Mouse (Mus musculus): ENCODE results near the gene Gfm2. TPM values are rescaled to one million over a fixed set of nuclear protein-coding genes. Genes with fewer than 3 reads are reported as not detected.

The Gfm2 gene
- total and polyA plus RNA-seq, 2 experiments from 2014 or later, result 21.4 to 23.3 TPM

DNA sequence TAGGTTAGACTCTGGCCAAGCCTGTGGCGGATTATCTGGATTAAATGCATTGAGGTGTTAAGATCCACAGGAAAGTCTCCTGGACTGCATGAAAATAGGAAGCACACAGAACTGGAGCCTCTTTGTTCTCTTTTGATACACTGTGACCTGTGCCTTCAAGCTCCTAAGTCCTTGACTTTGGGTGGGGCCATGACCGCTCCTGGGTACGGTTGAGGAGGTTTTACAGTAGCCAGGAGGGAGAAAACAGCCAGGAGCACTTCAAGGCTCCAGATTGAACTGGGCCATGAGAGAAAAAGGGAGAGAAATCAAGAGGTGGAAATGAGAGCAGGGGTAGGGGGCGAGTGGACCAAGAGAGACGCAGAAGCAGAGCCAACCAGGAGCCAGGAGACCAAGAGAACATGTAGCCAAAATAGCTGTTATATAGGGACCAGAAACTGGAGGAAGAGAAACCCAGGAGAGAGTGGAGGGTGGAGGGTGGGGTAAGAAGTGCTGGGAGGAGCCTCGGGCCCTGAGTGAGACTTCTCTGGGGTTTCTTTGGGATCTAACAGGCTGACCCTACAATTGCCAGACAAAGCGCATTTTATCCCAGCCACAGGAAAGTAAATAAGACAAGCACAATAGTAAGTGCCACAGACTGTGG is 69.9 kb downstream of the Gfm2 start:
- Histone ChIP-seq H3K9me3 (ENCODE audit: low read length) (no peaks in the 10 kb centered on the region), H3K4me2 (ENCODE audit: low read depth, low read length) (no peak overlapping the region), H3K27me3 (ENCODE audit: insufficient read depth, low read length) (no peaks in the 10 kb centered on the region), H3K36me3 (ENCODE audit: insufficient read depth, low read length) (no peaks in the 10 kb centered on the region), H3K27ac (no peak overlapping the region), H3K4me3 (ENCODE audit: low read length) (no peak overlapping the region), H3K9ac (replicated peaks; ENCODE audit: low read length) (no peak overlapping the region), H3K4me1 (ENCODE audit: insufficient read depth, low read length) (no peaks in the 10 kb centered on the region)
- WGBS, result 79% methylated on average over 7 of the region's 7 CpGs
- DNase-seq (ENCODE audit: low spot score) (no peak), ATAC-seq (no peak)
- TF ChIP-seq CTCF (IDR thresholded peaks at IDR 0.05; ENCODE audit: low read depth), result no peak

DNA sequence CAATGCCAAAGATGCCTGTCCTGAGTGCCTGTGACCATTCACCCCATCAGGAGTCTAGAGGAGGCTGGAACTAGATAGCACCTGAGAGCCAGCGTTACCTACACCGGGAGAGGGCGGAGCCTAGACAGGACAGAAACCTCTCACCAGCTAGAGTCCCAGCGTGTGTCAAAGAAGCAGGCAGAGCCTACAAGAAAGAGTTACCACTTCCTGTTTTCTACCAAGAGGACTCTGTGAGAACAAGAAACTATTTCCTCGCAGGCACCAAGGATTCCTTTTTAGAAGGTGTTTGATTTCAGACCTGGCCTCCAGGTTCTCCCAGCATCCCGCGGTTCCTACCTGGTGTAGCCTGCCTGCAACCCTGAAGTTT is 70.4 kb downstream of the Gfm2 start:
- no peak overlapping the region for H3K4me2 ChIP-seq (ENCODE audit: low read depth, low read length)
- ATAC-seq, result no peak
- WGBS, result 68% methylated on average over 7 of the region's 7 CpGs
- H3K36me3 ChIP-seq (ENCODE audit: insufficient read depth, low read length), result no peaks in the 10 kb centered on the region
- no peaks in the 10 kb centered on the region for H3K9me3 ChIP-seq (ENCODE audit: low read length)
- no peak for DNase-seq (ENCODE audit: low spot score)
- no peaks in the 10 kb centered on the region for H3K27me3 ChIP-seq (ENCODE audit: insufficient read depth, low read length)
- no peak overlapping the region for H3K27ac ChIP-seq
- no peak overlapping the region for H3K9ac ChIP-seq (replicated peaks; ENCODE audit: low read length)
- no peak overlapping the region for H3K4me3 ChIP-seq (ENCODE audit: low read length)
- TF ChIP-seq CTCF (IDR thresholded peaks at IDR 0.05; ENCODE audit: low read depth), result no peak
- no peaks in the 10 kb centered on the region for H3K4me1 ChIP-seq (ENCODE audit: insufficient read depth, low read length)

DNA sequence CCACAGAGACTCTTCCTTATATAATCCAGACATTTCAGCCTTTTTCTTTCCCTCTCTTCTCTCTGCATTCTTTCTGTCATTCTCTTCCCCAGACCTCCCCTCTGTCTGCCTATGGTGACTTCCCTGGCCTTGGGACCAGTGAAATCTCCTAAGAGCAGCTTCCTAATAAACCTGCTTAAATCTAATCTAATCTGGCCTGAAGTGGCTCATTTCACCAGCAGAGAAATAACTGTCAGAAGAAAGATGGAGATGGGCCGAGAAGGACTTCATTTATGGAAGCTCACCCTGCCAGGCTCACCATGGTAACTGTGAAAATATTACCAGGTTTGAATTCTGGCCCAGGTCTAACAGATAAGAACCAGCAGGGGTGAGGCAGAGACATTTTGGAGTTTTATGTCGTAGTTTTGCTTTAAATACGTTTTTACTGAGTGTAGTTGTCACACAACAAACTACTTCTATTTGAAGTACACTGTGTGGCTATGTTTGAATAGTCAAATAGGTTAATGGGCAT is 70.8 kb downstream of the Gfm2 start:
- ATAC-seq (no peak), DNase-seq (ENCODE audit: low spot score) (no peak)
- Histone ChIP-seq H3K4me1 (ENCODE audit: insufficient read depth, low read length) (no peaks in the 10 kb centered on the region), H3K4me2 (ENCODE audit: low read depth, low read length) (no peak overlapping the region), H3K9ac (replicated peaks; ENCODE audit: low read length) (no peak overlapping the region), H3K4me3 (ENCODE audit: low read length) (no peak overlapping the region), H3K36me3 (ENCODE audit: insufficient read depth, low read length) (no peaks in the 10 kb centered on the region), H3K9me3 (ENCODE audit: low read length) (no peaks in the 10 kb centered on the region), H3K27ac (no peak overlapping the region), H3K27me3 (ENCODE audit: insufficient read depth, low read length) (no peaks in the 10 kb centered on the region)
- 55% methylated on average over 3 of the region's 3 CpGs for WGBS
- no peak for TF ChIP-seq CTCF (IDR thresholded peaks at IDR 0.05; ENCODE audit: low read depth)

DNA sequence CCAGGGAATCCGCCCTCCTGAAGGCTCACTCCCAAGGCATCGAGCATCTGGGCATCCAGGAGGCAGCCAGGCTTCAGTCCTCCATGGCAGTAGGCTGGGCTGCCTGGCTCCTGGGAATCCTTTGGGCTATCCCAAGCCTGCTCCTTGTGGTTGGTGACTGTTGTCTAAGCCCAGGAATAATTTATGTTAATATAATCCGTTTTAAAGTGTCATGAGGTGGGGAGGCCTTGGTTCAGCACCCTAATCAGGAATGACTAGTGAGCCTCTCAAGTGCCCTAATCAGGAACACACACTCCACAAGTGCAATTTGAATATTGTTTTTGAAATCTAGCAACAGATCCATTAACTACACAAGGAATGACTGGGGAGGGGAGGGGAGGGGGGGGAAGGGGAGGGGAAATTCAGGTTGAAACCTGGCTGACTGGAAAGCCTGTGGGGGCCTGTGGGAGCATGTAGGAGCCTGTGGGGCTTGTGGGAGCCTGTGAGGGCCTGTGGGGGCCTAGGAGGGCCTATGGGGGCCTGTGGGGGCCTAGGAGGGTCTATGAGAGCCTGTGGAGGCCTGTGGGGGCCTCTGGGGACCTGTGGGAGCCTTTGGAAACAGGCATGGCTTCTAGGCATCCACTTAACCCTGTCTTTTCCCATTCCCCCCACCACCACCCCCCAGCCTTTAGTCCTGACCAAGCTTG is 77.0 kb downstream of the Gfm2 start:
- DNase-seq (ENCODE audit: low spot score), result no peak
- ATAC-seq, result no peak
- Histone ChIP-seq H3K4me1 (ENCODE audit: insufficient read depth, low read length) (no peaks in the 10 kb centered on the region), H3K36me3 (ENCODE audit: insufficient read depth, low read length) (no peaks in the 10 kb centered on the region), H3K27ac (no peak overlapping the region), H3K4me3 (ENCODE audit: low read length) (no peak overlapping the region), H3K27me3 (ENCODE audit: insufficient read depth, low read length) (no peaks in the 10 kb centered on the region), H3K9ac (replicated peaks; ENCODE audit: low read length) (no peak overlapping the region), H3K4me2 (ENCODE audit: low read depth, low read length) (no peak overlapping the region), H3K9me3 (ENCODE audit: low read length) (no peaks in the 10 kb centered on the region)
- TF ChIP-seq CTCF (IDR thresholded peaks at IDR 0.05; ENCODE audit: low read depth), result no peak
- 56% methylated on average over 3 of the region's 3 CpGs for WGBS

DNA sequence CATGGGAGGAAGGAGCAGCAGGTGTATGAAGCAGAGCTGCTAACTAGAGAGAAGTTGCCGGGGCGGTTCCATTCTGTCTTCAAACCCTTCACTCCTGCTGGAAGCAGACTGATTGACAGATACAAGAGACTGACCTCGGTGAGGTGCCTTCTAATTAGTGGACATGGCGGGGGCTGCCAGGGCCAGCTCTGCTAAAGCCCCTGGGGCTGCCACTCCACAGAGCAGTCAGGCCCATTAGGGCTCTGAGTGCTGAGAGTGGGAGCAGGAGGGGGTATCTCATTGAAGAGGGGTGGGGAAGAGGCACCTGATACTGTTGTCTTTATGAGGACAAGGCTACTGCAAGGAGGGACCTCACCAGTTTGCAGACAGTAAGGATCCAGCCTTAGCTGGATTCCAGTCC is 77.8 kb downstream of the Gfm2 start:
- no peak overlapping the region for H3K9ac ChIP-seq (replicated peaks; ENCODE audit: low read length)
- 37% methylated on average over 4 of the region's 4 CpGs for WGBS
- H3K27ac ChIP-seq, result no peak overlapping the region
- no peak for DNase-seq (ENCODE audit: low spot score)
- H3K9me3 ChIP-seq (ENCODE audit: low read length), result no peaks in the 10 kb centered on the region
- no peaks in the 10 kb centered on the region for H3K27me3 ChIP-seq (ENCODE audit: insufficient read depth, low read length)
- ATAC-seq, result no peak
- TF ChIP-seq CTCF (IDR thresholded peaks at IDR 0.05; ENCODE audit: low read depth), result no peak
- H3K4me2 ChIP-seq (ENCODE audit: low read depth, low read length), result no peak overlapping the region
- H3K36me3 ChIP-seq (ENCODE audit: insufficient read depth, low read length), result no peaks in the 10 kb centered on the region
- H3K4me3 ChIP-seq (ENCODE audit: low read length), result no peak overlapping the region
- no peaks in the 10 kb centered on the region for H3K4me1 ChIP-seq (ENCODE audit: insufficient read depth, low read length)

DNA sequence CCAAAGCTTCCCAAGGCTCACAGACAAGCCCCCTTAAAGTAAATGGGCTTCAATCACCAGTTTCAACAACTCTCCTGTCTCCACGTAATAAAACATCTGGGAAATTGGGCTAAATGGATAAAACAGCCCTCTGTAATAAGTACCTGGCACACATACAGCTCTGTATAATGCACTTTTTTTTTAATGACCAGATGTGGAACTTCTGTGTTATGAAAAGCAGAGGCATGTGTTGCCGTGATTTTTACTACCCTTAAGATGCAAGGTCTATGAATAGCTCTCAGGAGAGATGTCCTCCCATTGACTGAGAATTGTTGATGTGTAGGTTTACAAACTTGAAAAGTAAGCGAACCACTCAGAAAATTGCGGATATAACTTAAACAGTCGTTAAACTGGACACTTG is 78.5 kb downstream of the Gfm2 start:
- WGBS, result 84% methylated on average over 5 of the region's 5 CpGs
- Histone ChIP-seq H3K27ac (no peak overlapping the region), H3K4me1 (ENCODE audit: insufficient read depth, low read length) (no peaks in the 10 kb centered on the region), H3K4me3 (ENCODE audit: low read length) (no peak overlapping the region), H3K27me3 (ENCODE audit: insufficient read depth, low read length) (no peaks in the 10 kb centered on the region), H3K9ac (replicated peaks; ENCODE audit: low read length) (no peak overlapping the region), H3K36me3 (ENCODE audit: insufficient read depth, low read length) (no peaks in the 10 kb centered on the region), H3K4me2 (ENCODE audit: low read depth, low read length) (no peak overlapping the region), H3K9me3 (ENCODE audit: low read length) (no peaks in the 10 kb centered on the region)
- no peak for DNase-seq (ENCODE audit: low spot score)
- TF ChIP-seq CTCF (IDR thresholded peaks at IDR 0.05; ENCODE audit: low read depth), result no peak
- no peak for ATAC-seq

DNA sequence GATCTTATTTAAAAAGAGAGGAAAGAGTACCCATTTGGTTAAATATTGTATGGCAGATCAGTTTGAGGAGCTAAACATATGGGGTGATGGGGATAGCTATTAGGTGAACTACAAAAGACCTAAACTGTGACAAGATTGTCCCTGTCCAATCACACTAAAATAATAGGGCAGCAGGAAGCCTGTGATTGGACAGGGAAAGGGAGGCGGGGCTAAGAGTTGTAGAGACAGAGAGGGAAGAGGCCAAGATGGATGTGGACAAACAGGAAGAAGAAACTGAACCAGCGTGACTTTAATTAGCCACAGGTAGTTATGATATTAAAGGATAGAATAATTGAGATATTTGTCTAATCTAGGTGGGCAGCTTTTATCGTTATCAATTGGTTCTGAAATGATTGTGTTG is 82.3 kb downstream of the Gfm2 start:
- DNase-seq (ENCODE audit: low spot score) (no peak), ATAC-seq (no peak)
- no peak overlapping the region for H3K4me2 ChIP-seq (ENCODE audit: low read depth, low read length)
- H3K4me1 ChIP-seq (ENCODE audit: insufficient read depth, low read length), result no peaks in the 10 kb centered on the region
- no peak overlapping the region for H3K9ac ChIP-seq (replicated peaks; ENCODE audit: low read length)
- TF ChIP-seq CTCF (IDR thresholded peaks at IDR 0.05; ENCODE audit: low read depth), result no peak
- no peak overlapping the region for H3K27ac ChIP-seq
- H3K27me3 ChIP-seq (ENCODE audit: insufficient read depth, low read length), result no peaks in the 10 kb centered on the region
- 92% methylated on average over 3 of the region's 3 CpGs for WGBS
- H3K36me3 ChIP-seq (ENCODE audit: insufficient read depth, low read length), result no peaks in the 10 kb centered on the region
- no peaks in the 10 kb centered on the region for H3K9me3 ChIP-seq (ENCODE audit: low read length)
- H3K4me3 ChIP-seq (ENCODE audit: low read length), result no peak overlapping the region

All from hindbrain, postnatal 0 days (tissue).